Mouse (Mus musculus) ES-E14 (cell line): ENCODE data around the gene Akap2.

Source experiments
- CHD2 ChIP-seq: IDR thresholded peaks from 2 replicates; pipeline ENCODE4 v1.6.1; 2014; ENCODE audit warnings: mild to moderate bottlenecking, low read depth, low read length, inconsistent platforms
- HCFC1 ChIP-seq: IDR thresholded peaks from 2 replicates; pipeline ENCODE4 v1.6.1; 2012; ENCODE audit warnings: low read length, inconsistent platforms, borderline replicate concordance; ENCODE audit not compliant: insufficient read depth
- MAFK ChIP-seq: IDR thresholded peaks from 2 replicates; pipeline ENCODE4 v1.6.1; 2014; ENCODE audit warnings: mild to moderate bottlenecking, low read depth, low read length, inconsistent platforms; ENCODE audit not compliant: insufficient read depth
- ZC3H11A ChIP-seq: IDR thresholded peaks from 2 replicates; pipeline ENCODE4 v1.6.1; 2012; ENCODE audit warnings: low read depth, mild to moderate bottlenecking, inconsistent platforms, low read length, borderline replicate concordance
- ZNF384 ChIP-seq: IDR thresholded peaks from 2 replicates; pipeline ENCODE4 v1.6.1; 2012; ENCODE audit warnings: low read depth, low read length, inconsistent platforms

- no peak for TF ChIP-seq ZC3H11A
- no peak for TF ChIP-seq HCFC1
- no peak for TF ChIP-seq CHD2
- no peak for TF ChIP-seq MAFK
- no peak for TF ChIP-seq ZNF384
Observed at GRCm38 (mm10) chr4:57812916-57813575, 95.6 kb downstream of the Akap2 start.
